Mouse (Mus musculus) embryonic facial prominence, embryonic 14.5 days (tissue): ENCODE results near the gene Nsun3. TPM values are rescaled to one million over a fixed set of nuclear protein-coding genes. Genes with fewer than 3 reads are reported as not detected.
"Not testable (repeated sequence)": the region's sequence is repeated elsewhere in the genome, so short reads cannot be mapped to it uniquely, and the experiment has no call there.

ENCODE experiments used
- ATAC-seq: fragments of 200-750 bp; cut with Nextera tagmentation; 2 replicates; pipeline ENCODE4 v1.8.0; 2017; ENCODE audit warnings: low read depth, moderate number of reproducible peaks, moderate TSS enrichment
- DNase-seq: peaks from one replicate; pipeline ENCODE4 v3.0.0-alpha.2; 2015; ENCODE audit warnings: low spot score
- H3K27ac ChIP-seq: fragments of 300-500 bp; sonication (generic); replicated peaks from 2 replicates; pipeline ENCODE4 v1.5.1; 2014; ENCODE audit warnings: low read depth, mild to moderate bottlenecking, low read length, moderate library complexity
- H3K27me3 ChIP-seq: fragments of 300-500 bp; sonication (generic); replicated peaks from 2 replicates; pipeline ENCODE4 v1.6.1; 2014; ENCODE audit warnings: low read length; ENCODE audit not compliant: control insufficient read depth, insufficient read depth
- H3K36me3 ChIP-seq: fragments of 300-500 bp; sonication (generic); 2 replicates; pipeline ENCODE4 v1.6.1; 2014; ENCODE audit warnings: low read length, mixed read lengths; ENCODE audit not compliant: control insufficient read depth, insufficient read depth
- H3K4me1 ChIP-seq: fragments of 300-500 bp; sonication (generic); 2 replicates; pipeline ENCODE4 v1.6.1; 2014; ENCODE audit warnings: antibody characterized with exemption, low read length; ENCODE audit not compliant: control insufficient read depth, insufficient read depth
- H3K4me2 ChIP-seq: fragments of 300-500 bp; sonication (generic); 2 replicates; pipeline ENCODE4 v1.6.1; 2014; ENCODE audit warnings: low read depth, mild to moderate bottlenecking, low read length, moderate library complexity, mixed read lengths
- H3K4me3 ChIP-seq: fragments of 300-500 bp; sonication (generic); 2 replicates; pipeline ENCODE4 v1.5.1; 2014; ENCODE audit warnings: low read depth, mild to moderate bottlenecking, low read length
- H3K9ac ChIP-seq: fragments of 300-500 bp; sonication (generic); 2 replicates; pipeline ENCODE4 v1.6.1; 2014; ENCODE audit warnings: low read depth, mild to moderate bottlenecking, low read length, moderate library complexity, mixed read lengths
- H3K9me3 ChIP-seq: fragments of 300-500 bp; sonication (generic); 2 replicates; pipeline ENCODE4 v1.6.1; 2016; ENCODE audit warnings: low read length; ENCODE audit not compliant: control insufficient read depth
- WGBS: fragments of 180-500 bp; shearing (Covaris S2); extraction: QIAGEN DNeasy Blood & Tissue Kit; methylation state at CpG from one replicate; pipeline ENCODE4 v1.1.7; 2014; 5-methylcytosine and 5-hydroxymethylcytosine counted together
- microRNA-seq: library from miRNA; unstranded; fragments of <30 nt; microRNA quantifications from one replicate; pipeline ENCODE4, GENCODE M21; 2016; ENCODE audit warnings: borderline number of aligned reads
- polyA plus RNA-seq: library from polyadenylated mRNA; unstranded; fragments of >200 nt; fragmentation: Nextera tagmentation; extraction: Ambion mirVana; gene quantifications from 2 replicates; pipeline ENCODE4 v1.2.1, GENCODE M21; 2014

Nsun3 gene
- polyA plus RNA-seq, 1 experiment from 2014 or later: 7.3 TPM

DNA sequence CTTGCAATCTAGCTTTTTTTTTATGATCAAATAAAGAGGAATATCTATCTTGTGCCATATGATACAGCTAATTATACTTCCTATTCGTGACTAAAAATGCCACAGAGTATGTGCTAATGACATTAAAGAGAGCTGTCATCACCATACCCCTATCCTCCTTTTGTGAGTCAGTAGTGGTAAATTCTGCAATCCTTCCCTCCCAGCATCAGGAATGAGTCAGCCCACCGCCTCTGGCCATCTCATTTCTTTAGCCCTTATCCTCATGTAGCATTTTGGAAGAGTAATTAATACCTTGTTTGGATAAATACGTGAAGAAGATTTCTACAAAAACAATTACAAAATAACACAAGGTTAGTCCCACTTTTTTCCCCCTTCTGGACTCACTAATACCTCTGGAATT lies 56.8 kb downstream of the Nsun3 start:
- H3K4me2 ChIP-seq: no peak overlapping the region
- no peaks in the 10 kb centered on the region for H3K36me3 ChIP-seq
- no peak overlapping the region for H3K4me3 ChIP-seq
- no peak overlapping the region for H3K9ac ChIP-seq
- H3K9me3 ChIP-seq: peaks cover 3% of the 10 kb centered on the region; the same call in 1 of the 2 replicates
- no peak for DNase-seq
- no peaks in the 10 kb centered on the region for H3K27me3 ChIP-seq
- no peaks in the 10 kb centered on the region for H3K4me1 ChIP-seq
- 70% methylated on average over 3 of the region's 3 CpGs for WGBS
- no peak for ATAC-seq
- no peak overlapping the region for H3K27ac ChIP-seq

DNA sequence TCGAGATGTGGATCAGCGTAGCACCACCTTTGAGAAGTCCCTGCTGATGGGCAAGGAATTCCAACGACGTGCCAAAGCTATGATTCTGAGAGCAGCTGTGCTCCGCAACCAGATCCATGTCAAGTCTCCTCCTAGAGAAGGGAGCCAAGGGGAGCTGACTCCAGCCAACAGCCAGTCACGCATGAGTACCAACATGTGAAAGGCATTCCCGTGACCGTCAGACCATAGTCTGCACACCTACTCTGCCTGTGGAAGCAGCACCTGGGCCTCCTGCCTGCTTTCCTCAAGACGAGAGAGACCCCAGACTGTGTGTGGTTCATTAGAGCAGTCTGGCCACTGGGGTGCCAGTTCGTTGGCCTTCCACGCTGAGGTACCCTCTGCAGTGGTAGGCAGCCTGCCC lies 68.4 kb downstream of the Nsun3 start:
- 73% methylated on average over 8 of the region's 11 CpGs for WGBS
- not testable (repeated sequence) for ATAC-seq, H3K9me3 ChIP-seq

DNA sequence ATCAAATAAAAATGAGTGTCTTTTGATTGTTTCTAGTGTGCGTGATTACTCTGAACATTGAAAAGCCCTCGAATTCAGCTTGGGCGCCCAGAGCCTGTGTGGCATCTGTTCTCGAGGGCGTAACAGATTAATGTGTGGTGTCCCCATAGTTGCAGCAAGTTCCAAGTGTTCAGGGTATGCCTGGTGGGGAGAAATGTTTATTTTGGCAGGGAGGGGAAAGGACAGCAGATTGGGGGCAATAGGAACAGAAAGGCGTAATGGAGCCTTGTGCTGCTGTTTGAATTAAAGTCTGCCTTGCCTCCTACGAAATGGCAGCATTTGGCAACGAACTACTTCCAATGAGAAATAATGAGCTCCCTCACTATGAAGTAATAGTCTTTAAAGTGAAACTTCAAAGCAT lies 96.2 kb downstream of the Nsun3 start:
- Histone ChIP-seq H3K27ac (no peak overlapping the region), H3K9me3 (no peaks in the 10 kb centered on the region), H3K27me3 (no peaks in the 10 kb centered on the region), H3K36me3 (no peaks in the 10 kb centered on the region), H3K4me3 (no peak overlapping the region), H3K9ac (no peak overlapping the region), H3K4me1 (no peaks in the 10 kb centered on the region), H3K4me2 (no peak overlapping the region)
- WGBS: 83% methylated on average over 8 of the region's 8 CpGs
- DNase-seq: no peak
- no peak for ATAC-seq

More for the DNA sequence above, 68.4 kb downstream of the Nsun3 start:
- not testable (repeated sequence) for H3K9ac ChIP-seq, H3K36me3 ChIP-seq, DNase-seq, H3K27me3 ChIP-seq, H3K4me1 ChIP-seq, H3K4me3 ChIP-seq, H3K4me2 ChIP-seq, H3K27ac ChIP-seq

DNA sequence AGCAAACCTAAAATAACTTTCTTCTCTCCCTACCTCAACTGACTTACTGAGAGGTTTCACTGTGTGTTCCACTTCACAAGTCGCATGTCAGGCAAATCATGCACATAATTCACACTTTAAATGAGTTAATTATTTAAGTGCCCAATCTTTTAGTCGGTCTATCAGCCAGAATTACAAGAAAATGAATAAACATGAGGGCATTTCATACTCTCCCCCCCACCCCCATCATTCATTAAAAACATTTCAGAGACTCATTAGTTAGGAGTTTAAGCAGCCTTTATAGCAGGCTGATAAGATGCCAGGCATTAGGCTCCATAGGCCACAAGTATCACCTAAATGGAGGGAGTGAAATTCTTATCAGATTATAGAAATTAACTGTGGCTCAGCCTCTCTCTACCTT lies 100.5 kb downstream of the Nsun3 start:
- no peak overlapping the region for H3K4me2 ChIP-seq
- H3K27me3 ChIP-seq: no peaks in the 10 kb centered on the region
- no peak overlapping the region for H3K4me3 ChIP-seq
- ATAC-seq (no peak), DNase-seq (no peak)
- 60% methylated on average over 2 of the region's 2 CpGs for WGBS
- no peaks in the 10 kb centered on the region for H3K9me3 ChIP-seq
- H3K27ac ChIP-seq: no peak overlapping the region
- no peaks in the 10 kb centered on the region for H3K4me1 ChIP-seq
- no peaks in the 10 kb centered on the region for H3K36me3 ChIP-seq
- H3K9ac ChIP-seq: no peak overlapping the region

DNA sequence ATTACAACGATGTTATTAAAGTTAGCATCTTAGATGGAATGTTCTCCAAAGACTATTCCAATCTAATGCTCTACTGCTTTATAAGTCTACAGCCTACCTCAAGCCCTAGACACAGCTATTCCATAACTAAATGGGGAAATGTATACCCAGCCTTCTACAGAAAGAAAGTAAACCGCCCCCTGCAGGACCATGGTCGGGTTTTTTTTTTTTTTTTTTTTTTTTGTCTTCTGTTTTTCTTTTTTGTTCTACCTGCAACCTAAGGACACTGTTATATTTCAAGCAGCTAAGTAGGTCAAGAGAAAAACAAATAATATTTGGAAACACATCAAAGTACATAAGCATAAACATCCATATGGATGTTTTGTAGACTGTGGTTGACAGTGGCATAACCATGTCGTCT lies 101.1 kb downstream of the Nsun3 start:
- Histone ChIP-seq H3K9ac (no peak overlapping the region), H3K4me2 (no peak overlapping the region), H3K4me3 (no peak overlapping the region), H3K27me3 (no peaks in the 10 kb centered on the region), H3K4me1 (no peaks in the 10 kb centered on the region), H3K9me3 (no peaks in the 10 kb centered on the region), H3K36me3 (no peaks in the 10 kb centered on the region), H3K27ac (no peak overlapping the region)
- DNase-seq: no peak
- 74% methylated on average over 4 of the region's 4 CpGs for WGBS
- no peak for ATAC-seq

Small RNA genes lying within 50 kb of the gene (microRNA-seq; reads per million reads assigned to microRNA genes)
- not detected for gene Gm25986

Other genes starting within 250 kb of the Nsun3 start
- gene Stx19, start 27.9 kb upstream of the Nsun3 start, polyA plus RNA-seq: 0.63 and 0.69 TPM in 2 replicates
- gene Arl13b, start 60.2 kb upstream of the Nsun3 start, polyA plus RNA-seq: 22.5 and 23.0 TPM in 2 replicates
- 49.2 and 50.4 TPM in 2 replicates for gene Pros1, start 67.5 kb upstream of the Nsun3 start, polyA plus RNA-seq